Mouse (Mus musculus): ENCODE data around the gene Itgav.

GRCm38 (mm10) chr2:83828895-83829539, 104.8 kb downstream of the Itgav start:
- TF ChIP-seq CTCF (IDR thresholded peaks at IDR 0.05; ENCODE audit: low read depth) (no peak), EP300 (IDR thresholded peaks at IDR 0.05; ENCODE audit: low read depth) (no peak)
